Mouse (Mus musculus): ENCODE data around the gene Phxr2.
A peak's percentile ranks its signal among the peaks of the same experiment; 100 is the strongest.

Gene Phxr2

DNA sequence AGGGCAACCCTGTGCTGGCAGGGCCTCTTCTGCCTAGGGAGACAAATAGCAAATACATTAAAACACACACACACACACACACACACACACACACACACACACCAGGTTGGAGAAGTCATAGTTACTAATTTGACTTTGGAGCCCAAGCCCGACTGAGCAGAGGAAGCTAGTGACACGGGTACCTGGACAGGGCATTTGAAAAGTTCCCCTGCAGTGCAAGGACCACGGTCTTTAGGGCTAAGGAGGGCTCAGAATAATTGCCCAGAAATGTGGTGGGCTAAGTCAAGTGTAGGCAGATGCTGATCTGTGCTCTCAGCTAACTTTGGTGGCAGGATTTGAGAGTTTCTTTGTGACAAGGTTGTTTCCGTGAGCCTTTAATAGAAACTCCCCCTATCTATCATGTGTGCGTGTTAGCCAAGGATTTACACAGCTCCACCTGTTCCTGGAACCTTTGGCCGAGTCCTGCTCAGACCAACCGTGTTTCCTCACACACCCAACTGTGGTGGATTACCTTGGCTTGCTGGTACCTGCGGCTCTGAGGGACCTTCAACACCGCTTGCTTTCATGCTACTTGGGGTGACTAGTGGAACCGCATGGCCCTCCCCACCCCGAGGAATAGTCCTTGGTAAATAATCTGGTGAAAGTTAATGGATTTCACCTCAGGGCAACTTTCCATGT, 6.6 kb upstream of the Phxr2 start:
- DNase-seq (ENCODE audit: low spot score): no peak

DNA sequence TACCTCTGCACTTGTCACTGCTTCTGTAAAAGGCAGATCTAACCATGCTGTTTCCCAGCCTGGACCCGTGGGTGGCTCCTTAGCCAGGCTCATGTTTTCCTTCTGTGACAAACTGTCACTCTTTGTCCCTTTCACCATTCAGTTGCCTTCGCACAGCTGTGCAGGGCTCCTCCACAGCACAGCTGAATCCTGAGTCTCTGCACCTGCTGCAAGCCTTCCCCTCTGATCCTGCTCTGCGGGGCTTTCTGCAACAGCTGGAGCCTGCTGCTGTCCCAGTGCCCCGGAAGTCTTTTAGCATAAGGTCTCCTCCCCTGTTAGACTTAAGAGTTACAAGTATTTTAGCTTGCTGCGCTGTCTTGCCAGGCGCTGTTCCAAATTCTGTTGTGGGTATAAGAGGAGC, 6.1 kb upstream of the Phxr2 start:
- DNase-seq (ENCODE audit: low spot score): no peak

DNA sequence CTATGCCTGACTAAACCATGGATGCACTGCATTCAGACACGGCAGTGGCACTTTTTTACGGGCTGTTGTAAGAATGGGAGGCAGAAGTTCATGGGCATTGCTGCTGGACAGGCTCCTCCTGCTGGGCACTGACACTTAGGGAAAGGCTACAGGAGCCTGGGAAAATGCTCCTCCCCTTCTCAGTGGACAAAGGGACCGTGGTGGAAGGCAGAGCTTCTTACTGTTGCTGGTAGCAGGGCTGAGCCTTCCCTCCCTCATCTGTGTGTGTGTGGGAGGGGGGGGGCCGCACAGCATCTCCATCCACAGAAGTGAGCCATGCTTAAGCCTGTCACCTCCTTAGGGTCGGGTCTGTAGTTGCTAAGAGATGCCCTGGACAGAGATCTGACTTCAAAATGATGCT, 5.2 kb upstream of the Phxr2 start:
- no peak for DNase-seq (ENCODE audit: low spot score)

DNA sequence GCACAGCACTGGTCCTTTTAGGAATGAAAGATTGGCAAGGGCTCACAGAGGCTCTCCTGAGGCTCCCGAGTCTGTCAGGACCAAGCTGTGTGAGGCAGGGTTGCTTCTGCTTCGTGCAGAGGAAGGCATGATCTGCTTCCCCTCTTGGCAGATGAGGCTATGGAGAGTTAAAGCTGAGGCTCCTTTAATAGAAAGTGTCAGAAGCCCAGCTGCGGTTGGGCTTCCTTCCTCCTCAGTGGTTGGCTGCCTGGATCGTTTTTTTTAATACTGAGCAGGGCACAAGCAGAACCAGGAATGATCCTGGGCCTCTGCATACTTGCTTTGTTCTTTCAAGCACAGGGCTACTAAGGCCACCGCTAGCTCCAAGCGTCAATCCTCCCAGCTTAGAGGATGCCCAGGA, 4.5 kb upstream of the Phxr2 start:
- no peak for DNase-seq (ENCODE audit: low spot score)

DNA sequence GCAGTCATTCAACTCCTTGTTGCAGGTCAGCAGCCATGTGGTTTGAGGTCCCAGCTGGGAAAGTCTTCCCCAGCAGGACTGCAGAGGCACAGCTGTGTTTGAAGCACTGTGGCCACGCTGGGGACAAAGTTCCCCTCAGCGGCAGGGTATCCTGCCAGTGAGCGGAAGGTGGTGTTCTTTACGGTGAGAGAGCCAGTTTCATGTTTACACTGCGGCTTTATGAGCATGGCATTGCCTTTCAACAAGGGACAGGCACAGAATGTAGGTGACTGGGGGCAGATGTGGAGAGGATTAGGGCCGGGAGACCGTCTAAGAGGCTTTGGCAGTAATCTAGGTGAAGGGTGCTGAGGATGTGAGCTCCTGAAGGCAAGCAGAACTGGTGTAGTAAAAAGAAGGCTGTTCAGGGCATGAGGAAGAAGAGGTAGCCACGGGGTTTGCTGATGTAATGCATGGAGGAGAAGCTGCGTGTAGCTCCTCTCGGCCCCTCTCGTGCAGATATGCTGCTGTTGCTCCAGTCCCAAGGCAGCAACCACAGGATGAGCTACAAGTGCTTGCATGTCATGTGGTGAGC, 1.7 kb upstream of the Phxr2 start:
- no peak for DNase-seq (ENCODE audit: low spot score)

DNA sequence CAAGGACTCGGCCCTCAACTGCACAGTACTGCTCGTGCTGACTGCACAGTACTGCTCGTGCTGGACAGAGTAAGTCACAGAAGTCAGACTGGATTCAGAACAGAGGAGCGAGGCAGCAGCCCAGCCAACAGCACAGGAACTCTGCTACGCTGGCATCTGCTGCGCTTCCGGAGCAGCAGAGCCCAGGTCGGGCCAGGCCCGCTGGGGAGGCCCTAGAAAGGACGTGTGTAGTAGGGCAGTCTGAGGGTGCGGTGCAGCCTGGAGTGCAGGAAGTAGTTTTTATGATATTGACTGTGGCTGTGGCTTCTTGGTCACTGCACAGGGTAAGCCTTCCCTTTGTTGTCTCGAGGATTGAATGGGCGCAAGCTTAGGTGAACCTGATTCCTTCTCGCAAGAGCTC, 829 bp upstream of the Phxr2 start:
- no peak for DNase-seq (ENCODE audit: low spot score)

DNA sequence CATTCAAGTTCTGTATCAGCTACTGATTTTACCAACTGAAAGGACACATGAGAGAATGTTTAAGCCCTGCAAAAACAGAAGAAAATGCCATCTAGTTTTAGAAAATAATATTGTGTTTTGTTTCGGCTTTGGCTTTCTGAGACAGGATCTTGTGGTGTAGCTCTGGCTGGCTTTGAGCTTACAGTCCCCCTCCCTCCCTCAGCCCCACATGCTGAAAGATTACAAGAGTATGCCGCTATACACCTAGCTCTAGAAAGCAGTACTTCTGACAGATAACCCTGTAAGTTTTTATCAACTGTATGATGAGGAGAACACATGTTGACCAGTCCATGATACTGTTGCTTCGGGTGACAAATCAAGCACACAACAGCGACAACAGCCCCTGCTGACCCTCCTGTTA, 6.7 kb downstream of the Phxr2 start:
- no peak for DNase-seq (ENCODE audit: low spot score)

DNA sequence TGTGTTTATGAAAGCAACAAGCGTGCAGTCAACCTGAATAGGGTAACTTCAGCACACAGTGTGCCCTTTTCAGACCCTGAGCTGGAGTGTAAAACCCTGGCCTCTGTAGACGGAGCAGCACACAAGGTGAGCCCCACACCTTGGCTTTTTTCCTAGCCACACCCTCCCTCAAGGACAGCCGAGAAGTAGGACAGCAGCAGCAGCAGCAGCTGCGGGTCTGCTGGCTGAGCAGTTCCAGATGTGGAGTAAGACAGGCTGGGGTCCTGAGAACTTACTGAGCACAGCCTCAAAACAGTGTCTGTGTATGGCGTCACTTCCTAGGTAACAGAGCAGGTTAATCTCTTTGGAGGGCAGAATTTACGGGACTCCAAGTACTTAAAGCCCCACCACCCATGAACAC, 7.4 kb downstream of the Phxr2 start:
- DNase-seq (ENCODE audit: low spot score): no peak

DNA sequence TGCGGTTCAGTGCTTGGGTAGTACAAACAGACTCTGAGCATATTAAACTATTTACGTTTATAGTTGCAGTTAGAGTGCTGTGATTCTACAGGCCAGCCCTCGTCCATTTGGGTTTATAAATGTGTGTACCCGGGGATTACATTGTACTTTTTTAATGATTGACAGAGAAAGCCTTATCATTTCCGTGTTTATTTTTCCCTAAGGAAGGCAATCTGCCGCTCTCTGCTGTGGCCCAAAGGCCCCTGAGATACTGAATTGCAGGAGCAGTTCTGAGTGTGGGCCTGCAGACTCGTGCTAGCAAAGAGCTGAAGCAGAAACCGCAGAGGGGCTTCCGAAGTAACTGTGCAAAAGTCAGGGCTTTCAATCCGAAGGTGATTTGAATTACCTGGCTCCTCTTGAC, 8.2 kb downstream of the Phxr2 start:
- DNase-seq (ENCODE audit: low spot score): no peak

DNA sequence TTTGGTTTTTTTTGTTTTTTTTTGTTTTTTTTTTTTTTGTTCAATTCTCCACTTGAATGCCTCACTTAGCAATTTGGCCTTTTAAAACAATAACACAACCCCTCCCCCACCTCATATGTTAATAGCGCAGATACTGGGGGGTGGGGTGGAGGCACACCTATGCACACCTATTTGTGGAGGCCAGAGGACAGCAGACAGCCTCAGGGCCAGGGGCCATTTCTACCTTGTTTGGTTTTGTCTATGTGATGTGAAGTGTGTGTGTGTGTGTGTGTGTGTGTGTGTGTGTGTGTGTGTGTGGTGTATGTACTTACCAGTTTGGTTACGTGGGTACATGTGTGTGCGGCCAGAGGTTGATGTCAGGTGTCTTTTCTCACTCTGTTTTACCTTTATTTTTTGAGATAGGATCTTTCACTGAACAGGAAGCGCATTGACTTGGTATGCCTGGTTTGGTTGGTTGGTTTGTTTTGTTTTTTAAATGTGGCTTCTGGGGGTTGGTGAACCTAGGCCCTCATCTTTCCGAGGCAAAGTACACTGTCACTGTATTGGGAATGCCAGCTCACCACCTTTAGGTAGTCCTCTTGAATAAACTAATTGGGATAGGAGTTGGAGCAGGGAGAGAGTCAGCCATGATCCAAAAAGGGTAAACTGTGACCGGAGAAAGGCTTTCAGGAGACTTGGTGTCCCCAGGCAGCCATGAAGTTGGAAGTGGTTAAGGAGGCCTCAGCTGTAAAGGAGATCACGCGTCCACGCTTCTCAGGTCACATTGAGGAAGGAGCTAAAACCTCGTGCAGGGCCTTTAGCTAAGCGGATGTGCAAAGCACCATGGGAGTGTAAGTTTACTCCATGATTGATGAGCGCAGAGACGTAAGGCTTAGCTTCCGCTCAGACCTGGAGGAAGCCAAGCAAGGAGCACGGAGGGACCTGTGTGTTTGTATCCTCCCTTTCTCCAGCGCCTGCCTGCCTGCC, 9.2 kb downstream of the Phxr2 start:
- DNase-seq (ENCODE audit: low spot score): no peak

DNA sequence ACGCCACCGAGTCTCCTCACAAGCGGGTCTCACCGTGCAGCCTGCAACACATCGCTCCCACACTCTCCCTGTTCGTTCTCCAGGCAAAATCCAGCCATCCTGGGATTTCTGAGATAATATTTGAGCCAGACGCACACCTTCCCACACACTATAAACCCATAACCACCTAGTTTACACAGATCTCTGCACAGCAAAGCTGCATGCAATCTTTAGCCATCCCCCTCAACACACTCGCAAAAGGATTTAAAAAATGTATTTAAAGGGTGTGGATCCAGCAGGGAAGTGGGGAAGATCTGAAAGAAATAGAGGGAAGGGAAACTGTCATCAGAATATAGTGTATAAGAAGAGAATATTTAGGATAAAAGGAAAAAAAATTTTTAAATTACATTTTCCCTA, 9.9 kb downstream of the Phxr2 start:
- DNase-seq (ENCODE audit: low spot score): no peak

DNA sequence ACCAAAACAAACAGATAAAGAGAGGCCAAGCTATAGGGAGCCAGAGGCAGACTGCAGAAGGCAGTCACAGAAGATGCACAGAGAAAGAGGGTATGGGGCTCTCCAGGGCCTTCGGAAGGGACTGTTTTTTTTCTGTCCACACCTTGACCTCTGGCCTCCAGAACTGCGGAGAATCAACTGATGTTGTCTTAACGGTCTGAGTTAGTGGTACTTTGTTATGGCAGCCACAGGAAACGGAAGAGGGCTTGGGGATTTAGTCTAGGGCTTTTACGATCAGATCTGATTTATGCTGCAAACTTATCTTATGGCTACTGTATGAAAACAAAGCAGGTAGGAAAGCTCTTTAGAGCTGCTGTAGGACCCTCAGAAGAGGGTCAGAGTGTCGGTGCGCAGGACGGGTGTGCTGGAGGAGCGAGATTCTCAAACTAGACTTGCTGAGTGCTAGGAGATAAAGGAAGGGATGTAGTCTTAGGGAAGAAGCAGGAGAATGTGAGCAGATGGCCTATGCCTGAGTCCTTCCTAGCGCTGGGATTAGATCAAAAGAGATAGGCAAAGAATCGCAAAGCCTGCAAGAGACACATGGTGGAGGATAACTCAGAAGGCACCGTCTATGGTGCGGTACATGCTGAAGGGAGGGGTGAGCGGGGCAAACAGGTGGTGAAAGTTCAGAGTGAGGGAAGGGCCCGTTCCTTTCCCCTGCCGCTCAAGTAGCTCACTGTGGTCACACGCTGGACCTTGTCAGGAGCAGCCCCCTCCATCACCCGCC, 10.5 kb downstream of the Phxr2 start:
- no peak for DNase-seq (ENCODE audit: low spot score)

DNA sequence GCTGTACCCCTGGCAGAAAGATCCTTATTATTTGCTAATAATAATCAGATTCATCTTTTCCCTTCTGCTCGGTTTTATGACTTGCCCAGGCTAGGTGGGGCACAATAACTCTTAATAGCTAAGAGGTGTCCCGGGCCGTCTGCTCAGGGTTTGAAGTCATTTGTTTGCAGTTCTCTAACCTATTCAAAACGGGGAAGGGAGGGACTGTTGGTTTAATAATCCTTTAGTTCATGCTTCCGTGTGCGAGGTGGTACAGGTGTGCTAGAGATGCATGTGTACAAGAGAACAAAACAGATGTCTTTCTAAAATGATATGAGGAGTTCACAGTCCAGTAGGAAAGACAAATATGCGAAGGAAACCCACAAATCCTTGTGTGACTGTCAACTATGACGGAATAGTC, 11.8 kb downstream of the Phxr2 start:
- no peak for DNase-seq (ENCODE audit: low spot score)

DNA sequence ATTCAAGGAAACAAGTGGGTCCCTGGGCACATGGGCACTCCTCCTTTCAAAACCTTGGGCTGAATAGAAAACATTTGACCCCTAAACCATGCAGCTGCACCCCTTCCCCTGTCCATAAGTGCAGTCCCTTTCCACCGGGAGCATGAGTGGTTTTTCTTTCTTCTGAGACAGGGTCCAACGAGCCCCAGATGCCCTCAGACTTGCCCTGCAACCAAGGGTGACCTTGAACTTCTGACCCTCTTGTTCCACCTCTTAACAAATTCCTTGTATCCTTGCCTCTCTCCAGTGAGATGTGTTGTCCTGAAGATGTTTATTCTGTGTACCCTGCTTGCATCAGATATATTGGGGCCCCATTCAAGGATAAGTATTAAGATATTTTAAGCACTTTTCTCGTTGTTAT, 12.6 kb downstream of the Phxr2 start:
- no peak for DNase-seq (ENCODE audit: low spot score)

DNA sequence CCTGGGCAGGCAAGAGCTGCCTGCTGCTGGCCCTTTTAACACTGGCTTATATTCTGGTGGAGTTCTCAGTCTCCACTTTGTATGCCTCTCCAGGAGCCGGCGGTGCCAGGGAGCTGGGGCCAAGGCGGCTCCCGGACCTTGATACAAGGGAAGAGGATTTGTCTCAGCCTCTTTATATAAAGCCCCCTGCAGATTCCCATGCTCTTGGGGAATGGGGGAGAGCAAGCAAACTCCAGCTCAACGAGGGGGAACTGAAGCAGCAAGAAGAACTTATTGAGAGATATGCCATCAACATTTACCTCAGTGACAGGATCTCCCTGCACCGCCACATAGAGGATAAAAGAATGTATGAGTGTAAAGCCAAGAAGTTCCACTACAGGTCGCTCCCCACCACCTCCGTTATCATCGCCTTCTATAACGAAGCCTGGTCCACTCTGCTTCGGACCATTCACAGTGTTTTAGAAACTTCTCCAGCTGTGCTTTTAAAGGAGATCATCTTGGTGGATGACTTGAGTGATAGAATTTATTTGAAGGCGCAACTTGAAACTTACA, 17.6 kb downstream of the Phxr2 start:
- no peak for DNase-seq (ENCODE audit: low spot score)

DNA sequence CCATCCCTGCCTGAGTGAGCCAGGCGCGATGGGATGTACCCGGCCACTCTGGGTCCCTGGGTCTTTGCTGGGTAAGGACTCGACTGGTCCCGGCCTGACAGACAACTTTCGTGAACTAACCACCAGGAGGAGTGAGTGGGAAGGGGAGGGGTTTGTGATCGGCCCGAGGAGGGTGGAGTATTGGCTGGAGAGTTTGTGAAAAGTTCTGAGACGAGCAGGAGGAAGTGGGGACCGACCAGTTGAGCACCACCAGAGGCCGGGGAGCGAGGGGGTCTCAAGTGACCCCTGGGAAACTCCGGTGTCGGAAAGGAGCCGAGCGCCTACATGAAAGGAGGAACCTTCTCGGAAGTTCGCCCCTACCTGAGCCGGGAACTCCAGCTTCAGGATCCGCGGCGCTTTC, 18.2 kb downstream of the Phxr2 start, which contains the start of gene Galnt4:
Gene Galnt4, plus strand, starts transcription at position 196 of the 400 bp plus-strand sequence.
- DNase-seq (ENCODE audit: low spot score): peak; percentile 75

DNA sequence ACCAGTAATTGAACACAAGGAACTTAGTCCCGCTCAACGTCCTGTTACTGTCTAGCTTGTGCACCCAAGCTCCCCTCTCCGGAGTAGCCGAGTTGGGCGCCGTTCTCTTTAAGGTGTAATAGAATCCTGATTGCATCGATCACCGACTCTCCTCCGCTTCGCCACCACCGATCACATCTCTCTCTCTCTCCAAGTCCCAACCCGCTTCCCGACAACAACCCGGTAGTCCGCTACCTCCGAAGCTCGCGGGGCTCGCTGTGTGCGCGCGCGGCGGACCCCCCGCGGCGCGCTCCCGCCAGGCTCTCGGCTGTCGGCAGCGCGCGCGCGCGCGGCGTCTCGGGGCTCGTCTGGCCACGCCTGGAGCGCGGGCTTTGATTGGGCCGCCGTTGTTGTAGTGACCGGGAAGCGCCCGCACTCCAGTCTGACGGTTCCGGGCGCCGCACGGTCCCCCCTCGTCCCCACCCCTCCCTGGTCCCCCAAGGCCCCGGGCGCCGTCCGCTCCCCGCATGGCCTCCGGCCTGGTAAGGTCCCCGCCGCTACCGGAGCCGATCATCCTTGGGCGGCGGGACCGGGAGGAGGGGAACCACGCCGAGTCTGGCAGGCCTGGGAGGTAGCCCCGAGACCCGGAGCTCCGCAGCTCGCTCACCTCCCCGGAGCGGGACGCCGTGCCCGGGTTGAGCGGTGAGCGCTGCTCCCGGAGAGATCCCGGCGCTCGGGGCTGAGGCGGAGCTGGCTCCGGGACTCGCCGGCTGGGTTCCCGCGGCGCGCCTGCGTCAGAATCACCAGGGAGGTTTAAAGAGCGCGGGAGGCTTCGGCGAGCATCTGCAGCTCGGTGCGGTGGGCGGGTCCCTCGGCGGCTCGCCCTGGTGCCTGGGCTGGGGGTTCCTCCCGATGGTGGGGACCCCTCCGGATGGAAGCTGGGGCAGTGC, 19.2 kb downstream of the Phxr2 start, which contains the start of gene Poc1b:
Gene Poc1b, plus strand, starts transcription at position 334 of the 929 bp plus-strand sequence.
- peak; percentile 75 for DNase-seq (ENCODE audit: low spot score)

DNA sequence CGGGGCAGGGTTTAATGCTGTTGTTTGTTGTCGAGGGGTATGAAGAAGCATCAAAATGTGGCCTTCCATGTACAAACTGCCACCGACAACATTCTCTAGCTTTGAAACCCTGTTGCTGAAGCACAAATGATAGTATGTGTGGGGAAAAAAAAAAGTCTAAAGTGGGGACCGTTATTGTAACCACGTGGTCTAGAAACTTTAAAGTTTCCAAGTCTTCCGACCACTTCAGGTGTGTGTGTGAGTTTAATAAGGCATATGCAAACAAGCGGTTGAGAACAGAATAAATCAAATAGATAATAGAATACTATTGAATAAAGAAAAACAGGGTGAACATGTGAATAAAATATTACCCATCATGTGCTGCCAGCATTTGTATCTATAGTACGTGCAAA, 19.8 kb downstream of the Phxr2 start:
- DNase-seq (ENCODE audit: low spot score): no peak

DNA sequence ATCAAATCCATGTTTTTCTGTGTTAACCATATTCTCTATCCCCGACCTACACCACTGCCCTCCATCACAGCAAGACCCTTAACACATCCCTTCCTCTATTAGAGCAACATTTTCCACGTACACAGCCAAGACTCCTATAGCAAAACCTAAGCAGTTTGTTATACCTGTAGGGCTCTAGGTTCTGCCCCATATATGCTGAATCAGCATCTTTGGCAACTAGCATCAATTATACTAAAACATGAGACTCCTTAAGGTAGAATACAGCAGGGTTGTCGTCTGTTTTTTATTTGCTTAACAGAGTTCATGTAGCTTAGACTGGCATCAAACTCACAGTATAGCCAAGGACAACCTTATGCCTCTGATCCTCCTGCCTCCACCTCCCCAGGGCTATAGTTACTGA, 20.6 kb downstream of the Phxr2 start:
- DNase-seq (ENCODE audit: low spot score): no peak

DNA sequence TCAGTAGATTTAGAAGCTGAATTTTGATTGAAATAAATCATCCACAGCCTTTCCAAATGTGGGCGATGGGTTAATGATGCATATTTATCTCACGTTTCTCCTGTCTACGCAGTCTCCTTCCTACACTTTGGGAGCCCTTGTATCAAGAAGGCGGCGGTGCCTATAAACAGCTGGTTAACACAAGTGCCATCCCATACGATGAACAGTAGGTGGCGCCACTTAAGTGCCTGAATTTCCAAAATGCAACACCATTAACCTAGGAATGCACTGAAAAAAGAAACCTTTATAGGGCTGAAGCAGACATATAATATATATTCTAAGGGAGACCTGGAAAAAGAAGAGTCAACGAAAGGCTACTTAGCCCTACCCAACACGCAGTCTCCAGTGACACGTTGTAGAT, 28.8 kb downstream of the Phxr2 start:
- DNase-seq (ENCODE audit: low spot score): peak; percentile 14

DNA sequence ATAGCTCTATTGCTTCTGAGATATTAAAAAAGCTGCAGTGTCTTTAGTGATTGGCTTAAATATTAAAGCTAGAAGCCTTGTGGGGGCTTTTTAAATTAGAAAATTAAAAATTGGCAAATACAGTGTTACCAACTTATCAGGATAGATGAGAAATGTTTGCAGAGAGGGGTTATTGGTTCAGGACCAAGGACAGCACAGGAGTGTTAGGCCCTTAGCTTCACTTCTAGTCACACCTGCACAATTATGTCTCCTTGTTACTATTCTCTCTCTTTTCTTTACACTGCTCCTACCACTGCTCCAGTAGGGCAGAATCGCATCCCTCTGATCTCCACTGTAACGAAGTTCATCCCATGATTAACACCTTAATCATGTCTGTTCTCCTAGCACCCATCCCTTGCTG, 31.0 kb downstream of the Phxr2 start:
- DNase-seq (ENCODE audit: low spot score): no peak

Data from spleen, adult 12 weeks (tissue).